Mouse (Mus musculus): ENCODE results near the gene Tbc1d4. TPM values are rescaled to one million over a fixed set of nuclear protein-coding genes. Genes with fewer than 3 reads are reported as not detected.

Tbc1d4 gene
- total and polyA plus RNA-seq, 3 experiments, result not detected

DNA sequence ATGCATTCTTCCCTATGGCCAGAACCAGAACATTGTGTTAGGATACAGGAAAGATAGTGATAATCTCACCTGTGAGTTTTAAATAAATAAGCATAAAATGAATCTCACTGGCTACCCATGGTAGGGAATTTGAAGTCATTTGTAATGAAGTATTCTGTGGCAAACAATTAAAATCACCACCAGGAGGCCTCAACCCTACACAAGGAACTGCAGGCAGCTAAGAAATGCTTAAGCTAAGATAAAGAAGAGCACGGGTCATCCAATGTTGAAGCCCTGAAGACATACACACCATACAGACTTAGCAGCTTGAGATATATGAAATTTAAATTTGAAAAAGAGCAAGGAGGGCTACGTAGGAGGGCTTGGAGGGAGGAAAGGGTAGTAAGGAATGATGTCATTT lies 3.1 kb downstream of the Tbc1d4 start:
- no peaks in the 10 kb centered on the region for H3K36me3 ChIP-seq (ENCODE audit: control insufficient read depth in 1 of 2, insufficient read depth in 2 of 2, low read length in 2 of 2)
- no peaks in the 10 kb centered on the region for H3K9me3 ChIP-seq (replicated peaks; ENCODE audit: insufficient read depth, low read length)
- DNase-seq (ENCODE audit: low read depth, low spot score), result no peak
- TF ChIP-seq POLR2AphosphoS5 (IDR thresholded peaks at IDR 0.05; ENCODE audit: borderline replicate concordance, low read depth, low read length) (no peak), ZNF384 (IDR thresholded peaks at IDR 0.05; ENCODE audit: low read depth, low read length) (no peak), NELFE (IDR thresholded peaks at IDR 0.05; ENCODE audit: low read depth, low read length) (no peak), NRF1 (IDR thresholded peaks at IDR 0.05; ENCODE audit: insufficient read depth, low read depth, low read length, poor library complexity, severe bottlenecking) (no peak), BHLHE40 (IDR thresholded peaks at IDR 0.05; ENCODE audit: borderline replicate concordance, low read depth, low read length) (no peak), TAL1 (IDR thresholded peaks at IDR 0.05; ENCODE audit: low read length) (no peak), MAX (IDR thresholded peaks at IDR 0.05; ENCODE audit: low read length) (no peak)
- H3K27ac ChIP-seq (ENCODE audit: control insufficient read depth, low read depth, low read length), result no peak overlapping the region
- H3K79me2 ChIP-seq (ENCODE audit: control insufficient read depth, insufficient read depth, low read length, poor library complexity), result no peaks in the 10 kb centered on the region
- H3K4me3 ChIP-seq (ENCODE audit: control insufficient read depth in 1 of 2, insufficient read depth in 1 of 2, low read depth in 2 of 2, low read length in 2 of 2), result no peak overlapping the region
- H3K4me1 ChIP-seq (ENCODE audit: control insufficient read depth in 1 of 2, insufficient read depth in 2 of 2, low read length in 2 of 2), result no peaks in the 10 kb centered on the region
- no peaks in the 10 kb centered on the region for H3K27me3 ChIP-seq (ENCODE audit: control insufficient read depth in 1 of 2, insufficient read depth in 2 of 2, low read length in 2 of 2)
- no peak overlapping the region for H3K9ac ChIP-seq (ENCODE audit: control insufficient read depth, low read depth, low read length, poor library complexity, severe bottlenecking)

- H3K79me2 ChIP-seq (ENCODE audit: control insufficient read depth, insufficient read depth, low read length, poor library complexity), result no peaks in the 10 kb centered on the region
- DNase-seq (ENCODE audit: low read depth, low spot score), result no peak
- H3K27ac ChIP-seq (ENCODE audit: control insufficient read depth, low read depth, low read length), result no peak overlapping the region
- no peak overlapping the region for H3K9ac ChIP-seq (ENCODE audit: control insufficient read depth, low read depth, low read length, poor library complexity, severe bottlenecking)
- TF ChIP-seq ZNF384 (IDR thresholded peaks at IDR 0.05; ENCODE audit: low read depth, low read length) (no peak), CHD2 (IDR thresholded peaks at IDR 0.05; ENCODE audit: low read length) (no peak), MYB (IDR thresholded peaks at IDR 0.05; ENCODE audit: low read depth, low read length) (no peak), MAFK (IDR thresholded peaks at IDR 0.05; ENCODE audit: borderline replicate concordance, low read depth, low read length) (no peak), EP300 (IDR thresholded peaks at IDR 0.05; ENCODE audit: low read depth in 1 of 2, low read length in 2 of 2) (no peak), ELF1 (IDR thresholded peaks at IDR 0.05; ENCODE audit: low read depth, low read length) (no peak), ZC3H11A (IDR thresholded peaks at IDR 0.05; ENCODE audit: low read depth, low read length) (no peak), ZKSCAN1 (IDR thresholded peaks at IDR 0.05; ENCODE audit: low read depth, low read length) (no peak), ETS1 (IDR thresholded peaks at IDR 0.05; ENCODE audit: low read depth, low read length) (no peak), RAD21 (IDR thresholded peaks at IDR 0.05; ENCODE audit: low read depth, low read length) (no peak), POLR2A (IDR thresholded peaks at IDR 0.05; ENCODE audit: control insufficient read depth in 1 of 2, insufficient read depth in 1 of 2, low read depth in 1 of 2, low read length in 2 of 2, poor library complexity in 1 of 2) (no peak), TCF12 (IDR thresholded peaks at IDR 0.05; ENCODE audit: low read depth, low read length) (no peak), CTCF (IDR thresholded peaks at IDR 0.05 in 2 of 3, conservative IDR thresholded peaks at IDR 0.05 in 1 of 3; ENCODE audit: control insufficient read depth in 1 of 3, insufficient read depth in 1 of 3, low read depth in 2 of 3, low read length in 3 of 3, poor library complexity in 1 of 3, severe bottlenecking in 1 of 3) (no peak), USF2 (IDR thresholded peaks at IDR 0.05; ENCODE audit: borderline replicate concordance in 1 of 2, insufficient read depth in 1 of 2, low read depth in 1 of 2, low read length in 2 of 2) (no peak)
- H3K4me3 ChIP-seq (ENCODE audit: control insufficient read depth in 1 of 2, insufficient read depth in 1 of 2, low read depth in 2 of 2, low read length in 2 of 2), result no peak overlapping the region
- no peaks in the 10 kb centered on the region for H3K4me1 ChIP-seq (ENCODE audit: control insufficient read depth in 1 of 2, insufficient read depth in 2 of 2, low read length in 2 of 2)
- H3K27me3 ChIP-seq (ENCODE audit: control insufficient read depth in 1 of 2, insufficient read depth in 2 of 2, low read length in 2 of 2), result no peaks in the 10 kb centered on the region
- H3K36me3 ChIP-seq (ENCODE audit: control insufficient read depth in 1 of 2, insufficient read depth in 2 of 2, low read length in 2 of 2), result no peaks in the 10 kb centered on the region
- H3K9me3 ChIP-seq (replicated peaks; ENCODE audit: insufficient read depth, low read length), result no peaks in the 10 kb centered on the region
These were observed 6.1 kb downstream of the Tbc1d4 start for GRCm38 (mm10) chr14:101602851-101603250.

Data from MEL (cell line).